Mouse (Mus musculus) liver, postnatal 0 days (tissue): ENCODE measurements around the gene Chrna1. TPM values are rescaled to one million over a fixed set of nuclear protein-coding genes. Genes with fewer than 3 reads are reported as not detected.
A peak's percentile ranks its signal among the peaks of the same experiment; 100 is the strongest.

Source experiments
- ATAC-seq: fragments of 200-750 bp; cut with Nextera tagmentation; 2 replicates; pipeline ENCODE4 v1.8.0; 2017; ENCODE audit warnings: mild to moderate bottlenecking, moderate library complexity
- DNase-seq: peaks from one replicate; pipeline ENCODE4 v3.0.0-alpha.2; 2016
- H3K27ac ChIP-seq: fragments of 300-500 bp; sonication (generic); 2 replicates; pipeline ENCODE4 v1.5.1; 2014; ENCODE audit warnings: antibody characterized with exemption, moderate library complexity, mild to moderate bottlenecking, low read depth
- H3K27me3 ChIP-seq: fragments of 300-500 bp; sonication (generic); 2 replicates; pipeline ENCODE4 v1.6.1; 2014; ENCODE audit warnings: low read length, control low read depth, mixed read lengths; ENCODE audit not compliant: insufficient read depth
- H3K36me3 ChIP-seq: fragments of 300-500 bp; sonication (generic); replicated peaks from 2 replicates; pipeline ENCODE4 v1.6.1; 2014; ENCODE audit warnings: mild to moderate bottlenecking, control low read depth, low read length, moderate library complexity, mixed read lengths; ENCODE audit not compliant: insufficient read depth
- H3K4me1 ChIP-seq: fragments of 300-500 bp; sonication (generic); 2 replicates; pipeline ENCODE4 v1.6.1; 2014; ENCODE audit warnings: antibody characterized with exemption, mild to moderate bottlenecking, control low read depth; ENCODE audit not compliant: insufficient read depth
- H3K4me2 ChIP-seq: fragments of 300-500 bp; sonication (generic); 2 replicates; pipeline ENCODE4 v1.6.1; 2014; ENCODE audit warnings: low read depth, mild to moderate bottlenecking, low read length, moderate library complexity, mixed read lengths
- H3K4me3 ChIP-seq: fragments of 300-500 bp; sonication (generic); 2 replicates; pipeline ENCODE4 v1.5.1; 2014; ENCODE audit warnings: low read depth, low read length
- H3K9ac ChIP-seq: fragments of 300-500 bp; sonication (generic); replicated peaks from 2 replicates; pipeline ENCODE4 v1.6.1; 2014; ENCODE audit warnings: mild to moderate bottlenecking, moderate library complexity
- H3K9me3 ChIP-seq: fragments of 300-500 bp; sonication (generic); 2 replicates; pipeline ENCODE4 v1.6.1; 2016; ENCODE audit warnings: mild to moderate bottlenecking, control low read depth, low read length, mixed read lengths
- CTCF ChIP-seq: sonication (generic); IDR thresholded peaks from 2 replicates; pipeline ENCODE4 v1.5.1; 2016; ENCODE audit warnings: antibody characterized with exemption, low read depth
- EP300 ChIP-seq: IDR thresholded peaks from 2 replicates; pipeline ENCODE4 v1.6.1; 2016; ENCODE audit warnings: antibody characterized with exemption, low read depth, mild to moderate bottlenecking
- WGBS: fragments of 180-500 bp; shearing (Covaris S2); extraction: QIAGEN DNeasy Blood & Tissue Kit; methylation state at CpG from one replicate; pipeline ENCODE4 v1.1.7; 2014; ENCODE audit not compliant: insufficient replicate concordance; 5-methylcytosine and 5-hydroxymethylcytosine counted together
- polyA plus RNA-seq: library from polyadenylated mRNA; unstranded; fragments of >200 nt; fragmentation: Nextera tagmentation; extraction: Ambion mirVana; gene quantifications from 2 replicates; pipeline ENCODE4 v1.2.1, GENCODE M21; 2015

Gene Chrna1
- polyA plus RNA-seq, 1 experiment from 2014 or later = 0.06 TPM

GRCm38 (mm10) chr2:73607146-73607545, 27.0 kb upstream of the Chrna1 start:
- no peak overlapping the region for H3K4me2 ChIP-seq
- no peak overlapping the region for H3K4me3 ChIP-seq
- no peaks in the 10 kb centered on the region for H3K9me3 ChIP-seq
- DNase-seq (no peak), ATAC-seq (no peak)
- H3K27me3 ChIP-seq = no peaks in the 10 kb centered on the region
- no peaks in the 10 kb centered on the region for H3K4me1 ChIP-seq
- TF ChIP-seq CTCF (no peak), EP300 (no peak)
- H3K27ac ChIP-seq = no peak overlapping the region
- no peak overlapping the region for H3K9ac ChIP-seq
- no peaks in the 10 kb centered on the region for H3K36me3 ChIP-seq
- WGBS = 51% methylated on average over 2 of the region's 2 CpGs

- no peak overlapping the region for H3K4me3 ChIP-seq
- H3K27ac ChIP-seq = no peak overlapping the region
- no peak overlapping the region for H3K9ac ChIP-seq
- H3K4me1 ChIP-seq = no peaks in the 10 kb centered on the region
- no peaks in the 10 kb centered on the region for H3K36me3 ChIP-seq
- H3K9me3 ChIP-seq = no peaks in the 10 kb centered on the region
- no peak for TF ChIP-seq EP300
- no peak for TF ChIP-seq CTCF
- ATAC-seq = no peak
- no peak overlapping the region for H3K4me2 ChIP-seq
- no peaks in the 10 kb centered on the region for H3K27me3 ChIP-seq
- 87% methylated on average over 6 of the region's 6 CpGs for WGBS
- DNase-seq = no peak
Observed at GRCm38 (mm10) chr2:73606616-73607015, 26.5 kb upstream of the Chrna1 start.

DNA sequence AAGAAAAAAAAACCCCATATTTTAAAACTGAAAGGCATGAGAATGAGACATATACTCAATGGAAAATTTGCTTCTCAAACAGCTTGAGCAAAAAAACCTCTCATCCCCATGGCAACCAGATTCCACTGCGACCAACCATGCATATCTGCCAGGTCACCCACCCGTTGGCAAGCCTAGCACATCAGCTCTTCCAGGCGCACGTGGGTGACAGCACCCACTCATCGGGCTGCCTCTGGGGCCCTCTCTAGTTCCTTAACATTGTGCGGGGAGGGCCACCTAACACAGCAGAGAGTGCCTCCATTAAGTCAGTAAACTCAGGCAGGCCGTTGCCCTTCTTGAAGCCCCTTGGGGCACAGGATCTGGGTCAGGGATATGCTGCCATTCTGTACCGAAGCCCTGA, 24.9 kb upstream of the Chrna1 start:
- no peak overlapping the region for H3K27ac ChIP-seq
- H3K27me3 ChIP-seq = no peaks in the 10 kb centered on the region
- 70% methylated on average over 8 of the region's 8 CpGs for WGBS
- H3K36me3 ChIP-seq = no peaks in the 10 kb centered on the region
- H3K9ac ChIP-seq = no peak overlapping the region
- no peaks in the 10 kb centered on the region for H3K4me1 ChIP-seq
- no peak overlapping the region for H3K4me3 ChIP-seq
- no peak for DNase-seq
- H3K9me3 ChIP-seq = no peaks in the 10 kb centered on the region
- TF ChIP-seq CTCF = no peak
- no peak for TF ChIP-seq EP300
- no peak for ATAC-seq
- H3K4me2 ChIP-seq = no peak overlapping the region

- Histone ChIP-seq H3K4me3 (no peak overlapping the region), H3K9ac (no peak overlapping the region), H3K36me3 (no peaks in the 10 kb centered on the region), H3K4me1 (no peaks in the 10 kb centered on the region), H3K27ac (no peak overlapping the region), H3K9me3 (no peaks in the 10 kb centered on the region), H3K27me3 (no peaks in the 10 kb centered on the region), H3K4me2 (no peak overlapping the region)
- no peak for ATAC-seq
- TF ChIP-seq EP300 = no peak
- no peak for DNase-seq
- 65% methylated on average over 2 of the region's 2 CpGs for WGBS
Observed at GRCm38 (mm10) chr2:73604579-73604978, 24.4 kb upstream of the Chrna1 start.

DNA sequence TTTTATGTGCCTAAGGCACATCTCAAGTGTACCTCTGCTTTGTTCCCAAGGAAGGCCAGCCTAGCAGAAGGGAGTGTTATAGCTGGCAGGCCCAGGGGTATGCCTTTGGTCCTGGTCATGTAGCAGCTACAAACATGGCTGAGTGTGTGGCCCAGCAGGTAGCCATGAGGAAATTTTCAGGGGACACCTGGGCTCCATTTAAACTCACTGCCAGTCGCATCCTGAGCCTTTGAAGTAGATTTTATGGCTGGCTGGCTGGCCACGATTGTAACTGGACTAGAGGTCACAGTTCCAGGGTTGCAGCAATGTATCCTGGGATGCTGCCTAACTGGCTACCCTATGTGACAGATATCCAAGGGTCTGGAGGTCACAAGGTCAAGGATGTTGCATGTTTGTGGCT, 20.5 kb upstream of the Chrna1 start:
- no peaks in the 10 kb centered on the region for H3K36me3 ChIP-seq
- no peaks in the 10 kb centered on the region for H3K9me3 ChIP-seq
- H3K9ac ChIP-seq = no peak overlapping the region
- WGBS = 60% methylated on average over 2 of the region's 2 CpGs
- H3K4me1 ChIP-seq = no peaks in the 10 kb centered on the region
- ATAC-seq = no peak
- no peak for TF ChIP-seq EP300
- TF ChIP-seq CTCF = no peak
- H3K27me3 ChIP-seq = no peaks in the 10 kb centered on the region
- no peak overlapping the region for H3K27ac ChIP-seq
- no peak for DNase-seq
- H3K4me2 ChIP-seq = no peak overlapping the region
- no peak overlapping the region for H3K4me3 ChIP-seq

GRCm38 (mm10) chr2:73597772-73598171, 17.6 kb upstream of the Chrna1 start:
- WGBS = 76% methylated on average over 11 of the region's 11 CpGs
- Histone ChIP-seq H3K9ac (no peak overlapping the region), H3K4me2 (no peak overlapping the region), H3K27me3 (no peaks in the 10 kb centered on the region), H3K4me3 (no peak overlapping the region), H3K36me3 (no peaks in the 10 kb centered on the region), H3K4me1 (no peaks in the 10 kb centered on the region), H3K9me3 (no peaks in the 10 kb centered on the region), H3K27ac (no peak overlapping the region)
- DNase-seq = no peak
- no peak for ATAC-seq
- TF ChIP-seq CTCF (no peak), EP300 (no peak)

GRCm38 (mm10) chr2:73596786-73597185, 16.6 kb upstream of the Chrna1 start:
- ATAC-seq = no peak
- Histone ChIP-seq H3K9me3 (no peaks in the 10 kb centered on the region), H3K4me2 (0 out of 2 replicates have a peak overlapping the region, but pooled peaks have one; percentile 7), H3K4me1 (0 out of 2 replicates have a peak, but pooled peaks cover 3% of the 10 kb centered on the region), H3K9ac (no peak overlapping the region), H3K36me3 (no peaks in the 10 kb centered on the region), H3K4me3 (no peak overlapping the region), H3K27ac (no peak overlapping the region), H3K27me3 (no peaks in the 10 kb centered on the region)
- 17% methylated on average over 9 of the region's 9 CpGs for WGBS
- DNase-seq = no peak
- no peak for TF ChIP-seq EP300
